Mouse (Mus musculus) midbrain, embryonic 11.5 days (tissue): ENCODE data around the gene Esrrg. TPM values are rescaled to one million over a fixed set of nuclear protein-coding genes. Genes with fewer than 3 reads are reported as not detected.
A peak's percentile ranks its signal among the peaks of the same experiment; 100 is the strongest.

Experiments
- ATAC-seq: fragments of 200-750 bp; cut with Nextera tagmentation; 2 replicates; pipeline ENCODE4 v1.8.0; 2017; ENCODE audit warnings: moderate TSS enrichment, moderate library complexity; ENCODE audit not compliant: low FRiP score
- DNase-seq: peaks from one replicate; pipeline ENCODE4 v3.0.0; 2015; ENCODE audit warnings: low spot score; ENCODE audit errors: missing footprints
- H3K27ac ChIP-seq: fragments of 300-500 bp; sonication (generic); 2 replicates; pipeline ENCODE4 v1.5.1; 2014; ENCODE audit warnings: low read depth, low read length
- H3K27me3 ChIP-seq: fragments of 300-500 bp; sonication (generic); 2 replicates; pipeline ENCODE4 v1.6.1; 2014; ENCODE audit warnings: mild to moderate bottlenecking, low read length, moderate library complexity, mixed read lengths; ENCODE audit not compliant: control insufficient read depth, insufficient read depth
- H3K36me3 ChIP-seq: fragments of 300-500 bp; sonication (generic); 2 replicates; pipeline ENCODE4 v1.6.1; 2014; ENCODE audit warnings: mild to moderate bottlenecking, low read length, moderate library complexity, mixed read lengths; ENCODE audit not compliant: control insufficient read depth, insufficient read depth
- H3K4me1 ChIP-seq: fragments of 300-500 bp; sonication (generic); 2 replicates; pipeline ENCODE4 v1.6.1; 2014; ENCODE audit warnings: low read length; ENCODE audit not compliant: control insufficient read depth, insufficient read depth
- H3K4me2 ChIP-seq: fragments of 300-500 bp; sonication (generic); 2 replicates; pipeline ENCODE4 v1.6.1; 2014; ENCODE audit warnings: mild to moderate bottlenecking, moderate library complexity
- H3K4me3 ChIP-seq: fragments of 300-500 bp; sonication (generic); 2 replicates; pipeline ENCODE4 v1.5.1; 2014; ENCODE audit warnings: low read depth, low read length
- H3K9ac ChIP-seq: fragments of 300-500 bp; sonication (generic); 2 replicates; pipeline ENCODE4 v1.6.1; 2014; ENCODE audit warnings: low read length
- H3K9me3 ChIP-seq: fragments of 300-500 bp; sonication (generic); 2 replicates; pipeline ENCODE4 v1.6.1; 2016; ENCODE audit warnings: low read length; ENCODE audit not compliant: control insufficient read depth
- WGBS: fragments of 180-500 bp; shearing (Covaris S2); extraction: QIAGEN DNeasy Blood & Tissue Kit; methylation state at CpG from one replicate; pipeline ENCODE4 v1.1.7; 2014; 5-methylcytosine and 5-hydroxymethylcytosine counted together
- polyA plus RNA-seq: library from polyadenylated mRNA; unstranded; fragments of >200 nt; fragmentation: Nextera tagmentation; extraction: Ambion mirVana; gene quantifications from 2 replicates; pipeline ENCODE4 v1.2.1, GENCODE M21; 2014

Esrrg gene
- polyA plus RNA-seq, 1 experiment from 2014 or later: 5.9 TPM

GRCm38 (mm10) chr1:187607065-187608047 is 1.2 kb upstream of the Esrrg start:
- Histone ChIP-seq H3K9me3 (no peaks in the 10 kb centered on the region), H3K4me2 (no peak overlapping the region), H3K4me3 (no peak overlapping the region; the same call in 1 of the 2 replicates), H3K27me3 (peaks cover 83% of the 10 kb centered on the region), H3K9ac (no peak overlapping the region), H3K36me3 (no peaks in the 10 kb centered on the region), H3K27ac (no peak overlapping the region), H3K4me1 (peaks cover 32% of the 10 kb centered on the region)
- WGBS: under 1% methylated on average over 46 of the region's 47 CpGs
- DNase-seq: peak; percentile 94
- ATAC-seq: 0 out of 2 replicates have a peak, but pooled peaks have one; percentile 12

GRCm38 (mm10) chr1:187609021-187609852 is 646 bp downstream of the Esrrg start:
- peaks cover 72% of the 10 kb centered on the region for H3K27me3 ChIP-seq
- H3K4me3 ChIP-seq: peak overlapping the region; percentile 44
- H3K27ac ChIP-seq: no peak overlapping the region
- no peaks in the 10 kb centered on the region for H3K36me3 ChIP-seq
- WGBS: under 1% methylated on average over 72 of the region's 72 CpGs
- ATAC-seq: peak; percentile 50
- H3K4me2 ChIP-seq: peak overlapping the region; percentile 84
- peaks cover 30% of the 10 kb centered on the region for H3K4me1 ChIP-seq
- DNase-seq: peak; percentile 97
- H3K9ac ChIP-seq: peak overlapping the region; percentile 59
- H3K9me3 ChIP-seq: no peaks in the 10 kb centered on the region

- WGBS: 0% methylated on average over 16 of the region's 16 CpGs
These were observed 1.3 kb downstream of the Esrrg start for GRCm38 (mm10) chr1:187609853-187610230.

GRCm38 (mm10) chr1:187610336-187610948 is 1.9 kb downstream of the Esrrg start:
- Histone ChIP-seq H3K4me2 (no peak overlapping the region), H3K36me3 (no peaks in the 10 kb centered on the region), H3K4me1 (peaks cover 24% of the 10 kb centered on the region), H3K27me3 (peaks cover 63% of the 10 kb centered on the region), H3K9ac (no peak overlapping the region), H3K27ac (no peak overlapping the region), H3K9me3 (no peaks in the 10 kb centered on the region), H3K4me3 (no peak overlapping the region)
- DNase-seq: peak; percentile 88
- ATAC-seq: no peak
- WGBS: 21% methylated on average over 8 of the region's 9 CpGs

More at GRCm38 (mm10) chr1:187609853-187610230, 1.3 kb downstream of the Esrrg start:
- Histone ChIP-seq H3K27me3 (peaks cover 69% of the 10 kb centered on the region), H3K4me1 (peaks cover 28% of the 10 kb centered on the region), H3K4me3 (peak overlapping the region; percentile 44), H3K4me2 (peak overlapping the region; percentile 84), H3K9ac (no peak overlapping the region), H3K9me3 (no peaks in the 10 kb centered on the region), H3K36me3 (no peaks in the 10 kb centered on the region), H3K27ac (no peak overlapping the region)
- DNase-seq (no peak), ATAC-seq (no peak)

- ATAC-seq: no peak
- peak; percentile 73 for DNase-seq
- peaks cover 49% of the 10 kb centered on the region for H3K27me3 ChIP-seq
- no peak overlapping the region for H3K9ac ChIP-seq
- H3K36me3 ChIP-seq: no peaks in the 10 kb centered on the region
- no peaks in the 10 kb centered on the region for H3K9me3 ChIP-seq
- H3K27ac ChIP-seq: no peak overlapping the region
- no peak overlapping the region for H3K4me3 ChIP-seq
- no peak overlapping the region for H3K4me2 ChIP-seq
- H3K4me1 ChIP-seq: peaks cover 12% of the 10 kb centered on the region
- 43% methylated on average over 5 of the region's 5 CpGs for WGBS
These were observed 3.3 kb downstream of the Esrrg start for GRCm38 (mm10) chr1:187611925-187612324.

GRCm38 (mm10) chr1:187613277-187613676 is 4.7 kb downstream of the Esrrg start:
- Histone ChIP-seq H3K4me3 (no peak overlapping the region), H3K27ac (no peak overlapping the region), H3K4me1 (0 out of 2 replicates have a peak, but pooled peaks cover 4% of the 10 kb centered on the region), H3K9ac (no peak overlapping the region), H3K27me3 (peaks cover 35% of the 10 kb centered on the region), H3K9me3 (no peaks in the 10 kb centered on the region), H3K36me3 (no peaks in the 10 kb centered on the region), H3K4me2 (no peak overlapping the region)
- 77% methylated on average over 3 of the region's 3 CpGs for WGBS
- ATAC-seq (no peak), DNase-seq (peak; percentile 69)

- H3K27me3 ChIP-seq: no peaks in the 10 kb centered on the region
- ATAC-seq (no peak), DNase-seq (no peak)
- H3K27ac ChIP-seq: no peak overlapping the region
- no peak overlapping the region for H3K4me2 ChIP-seq
- no peak overlapping the region for H3K9ac ChIP-seq
- no peak overlapping the region for H3K4me3 ChIP-seq
- H3K36me3 ChIP-seq: no peaks in the 10 kb centered on the region
- H3K9me3 ChIP-seq: no peaks in the 10 kb centered on the region
- WGBS: 88% methylated on average over 3 of the region's 3 CpGs
- no peaks in the 10 kb centered on the region for H3K4me1 ChIP-seq
These were observed 15.4 kb downstream of the Esrrg start for GRCm38 (mm10) chr1:187623981-187624380.

- no peak overlapping the region for H3K4me2 ChIP-seq
- H3K27me3 ChIP-seq: no peaks in the 10 kb centered on the region
- H3K4me1 ChIP-seq: no peaks in the 10 kb centered on the region
- no peak overlapping the region for H3K27ac ChIP-seq
- ATAC-seq: no peak
- 94% methylated on average over 8 of the region's 8 CpGs for WGBS
- no peaks in the 10 kb centered on the region for H3K9me3 ChIP-seq
- no peaks in the 10 kb centered on the region for H3K36me3 ChIP-seq
- DNase-seq: no peak
- no peak overlapping the region for H3K9ac ChIP-seq
- H3K4me3 ChIP-seq: no peak overlapping the region
These were observed 21.8 kb downstream of the Esrrg start for GRCm38 (mm10) chr1:187630361-187630760.
